In the genomic region with DNA sequence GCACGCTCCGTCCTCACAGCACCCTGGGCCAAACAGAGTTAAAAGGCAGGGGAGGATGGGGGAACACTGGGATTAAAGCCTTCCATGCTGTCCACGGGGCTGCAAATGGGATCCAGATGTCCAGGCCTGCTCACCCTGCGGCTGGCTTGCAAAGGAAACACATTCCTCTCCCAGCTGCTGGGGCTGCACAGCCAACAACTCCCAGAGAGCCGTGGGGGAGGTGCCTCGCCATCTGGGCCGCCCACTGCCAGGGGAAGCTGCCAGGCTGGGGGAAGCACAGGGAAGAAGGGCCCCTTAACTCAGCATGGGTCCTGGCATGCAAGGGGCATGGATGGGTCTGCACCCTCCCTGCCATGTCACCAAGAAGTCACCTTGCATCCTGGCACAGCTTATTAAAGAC, we compare ENCODE assay signal across 9 mouse cellular contexts. TPM values are rescaled to one million over a fixed set of nuclear protein-coding genes. Genes with fewer than 3 reads are reported as not detected.
DNase-seq lines count a peak whose midpoint lies in the region; ATAC-seq lines count a peak whose summit lies in the region.
"Had no signal": no experiment of that assay in that cellular context is flagged by ENCODE, and none has a peak within 500 bp of the region (broad histone marks: within the 10 kb centered on the region; RNA-seq: fewer than 3 reads in every experiment).

No protein-coding gene starts in this region.

- H3K27ac ChIP-seq in forebrain, embryonic 16.5 days (ENCODE audit: low read length), result no peak overlapping the region
- peak overlapping the region; percentile 40 for H3K27ac ChIP-seq in lung, embryonic 15.5 days
- H3K27ac ChIP-seq: hindbrain, embryonic 15.5 days had no signal

- no peaks in the 10 kb centered on the region for H3K36me3 ChIP-seq in forebrain, embryonic 16.5 days (ENCODE audit: control insufficient read depth, insufficient read depth)
- H3K36me3 ChIP-seq in lung, embryonic 15.5 days, result no peaks in the 10 kb centered on the region
- H3K36me3 ChIP-seq: hindbrain, embryonic 15.5 days had no signal

- peaks cover 39% of the 10 kb centered on the region for H3K4me1 ChIP-seq in forebrain, embryonic 16.5 days (replicated peaks; ENCODE audit: control insufficient read depth, insufficient read depth, low read length)
- peaks cover 64% of the 10 kb centered on the region for H3K4me1 ChIP-seq in lung, embryonic 15.5 days

- no peaks in the 10 kb centered on the region for H3K9me3 ChIP-seq in forebrain, embryonic 16.5 days (ENCODE audit: control insufficient read depth, low read length)
- H3K9me3 ChIP-seq in lung, embryonic 15.5 days, result no peaks in the 10 kb centered on the region
- H3K9me3 ChIP-seq: hindbrain, embryonic 15.5 days had no signal

- no peaks in the 10 kb centered on the region for H3K27me3 ChIP-seq in forebrain, embryonic 16.5 days (replicated peaks; ENCODE audit: control insufficient read depth, insufficient read depth, low read length)
- H3K27me3 ChIP-seq in lung, embryonic 15.5 days, result no peaks in the 10 kb centered on the region
- H3K27me3 ChIP-seq: hindbrain, embryonic 15.5 days had no signal

- peak; percentile 48 for DNase-seq in retina, postnatal 1 day
- DNase-seq in retina, embryonic 14.5 days (ENCODE audit: low spot score), result no peak
- DNase-seq in heart, postnatal 10 days, result peak; percentile 86 to 90
- peak; percentile 67 to 69 for DNase-seq in kidney, postnatal 36 days
- peak; percentile 75 for DNase-seq in skeletal muscle tissue, adult 2 months (ENCODE audit: low read depth, low spot score)
- DNase-seq in thymus, adult 18-20 months, result no peak

- 0 out of 2 replicates have a peak, but pooled peaks have one; percentile 7 for ATAC-seq in forebrain, embryonic 16.5 days
- peak; percentile 82 for ATAC-seq in lung, embryonic 15.5 days (ENCODE audit: borderline replicate concordance, extremely low read depth, low FRiP score, low TSS enrichment)

- H3K4me3 ChIP-seq in forebrain, embryonic 16.5 days (replicated peaks; ENCODE audit: low read length), result no peak overlapping the region
- H3K4me3 ChIP-seq in lung, embryonic 15.5 days, result no peak overlapping the region
- H3K4me3 ChIP-seq: hindbrain, embryonic 15.5 days had no signal

- H3K4me2 ChIP-seq in forebrain, embryonic 16.5 days (ENCODE audit: low read length), result no peak overlapping the region
- no peak overlapping the region; the same call in 1 of the 2 replicates for H3K4me2 ChIP-seq in lung, embryonic 15.5 days
- H3K4me2 ChIP-seq: hindbrain, embryonic 15.5 days had no signal

- 30% methylated on average over 7 of the region's 7 CpGs for WGBS in forebrain, embryonic 16.5 days
- 22% methylated on average over 7 of the region's 7 CpGs for WGBS in lung, embryonic 15.5 days

- intact Hi-C loops in heart, postnatal 10 days (cut with DNase I), result no loop called here

- no peak overlapping the region for H3K9ac ChIP-seq in forebrain, embryonic 16.5 days (replicated peaks; ENCODE audit: low read depth, low read length)
- H3K9ac ChIP-seq in lung, embryonic 15.5 days, result no peak overlapping the region
- H3K9ac ChIP-seq: hindbrain, embryonic 15.5 days had no signal

RNA-seq across cellular contexts. Expression of a gene that starts 37.8 kb away (rescaled TPM):
- polyA plus RNA-seq in forebrain, embryonic 16.5 days (2015; fragmentation: Nextera tagmentation; extraction: Ambion mirVana), result 11.6 and 13.8 TPM in 2 replicates
- 10 to 100 TPM; 22.2 to 24.5 TPM for total RNA-seq in heart, postnatal 10 days (2021)
- polyA plus RNA-seq in lung, embryonic 15.5 days (2015; fragmentation: Nextera tagmentation; extraction: Ambion mirVana), result 4.8 and 5.4 TPM in 2 replicates

RNA-seq across cellular contexts. Expression of a gene that starts 38.6 kb away (rescaled TPM):
- not detected in 2 replicates for polyA plus RNA-seq in forebrain, embryonic 16.5 days (2015; fragmentation: Nextera tagmentation; extraction: Ambion mirVana)
- total RNA-seq in heart, postnatal 10 days (2021), result not detected
- polyA plus RNA-seq in lung, embryonic 15.5 days (2015; fragmentation: Nextera tagmentation; extraction: Ambion mirVana), result not detected in 2 replicates
- polyA plus RNA-seq: hindbrain, embryonic 15.5 days had no signal

RNA-seq across cellular contexts. Expression of a gene that starts 49.7 kb away (rescaled TPM):
- polyA plus RNA-seq in forebrain, embryonic 16.5 days (2015; fragmentation: Nextera tagmentation; extraction: Ambion mirVana), result 72.0 and 92.6 TPM in 2 replicates
- total RNA-seq in heart, postnatal 10 days (2021), result 10 to 100 TPM; 54.7 to 57.4 TPM
- 49.5 and 53.0 TPM in 2 replicates for polyA plus RNA-seq in lung, embryonic 15.5 days (2015; fragmentation: Nextera tagmentation; extraction: Ambion mirVana)

RNA-seq across cellular contexts. Expression of a gene that starts 49.9 kb away (rescaled TPM):
- polyA plus RNA-seq in forebrain, embryonic 16.5 days (2015; fragmentation: Nextera tagmentation; extraction: Ambion mirVana), result 3.8 and 4.6 TPM in 2 replicates
- 1 to 10 TPM; 6.6 to 7.1 TPM for total RNA-seq in heart, postnatal 10 days (2021)
- polyA plus RNA-seq in lung, embryonic 15.5 days (2015; fragmentation: Nextera tagmentation; extraction: Ambion mirVana), result 12.5 and 13.5 TPM in 2 replicates

Comparison
In these comparisons a context has a peak if more than half of its experiments do, and no peak if none do; other contexts are left out.
1. DNase-seq: peak in retina, postnatal 1 day (single experiment), heart, postnatal 10 days (2 of 2), kidney, postnatal 36 days (2 of 2) and skeletal muscle tissue, adult 2 months (single experiment); none in retina, embryonic 14.5 days (single experiment) and thymus, adult 18-20 months (0 of 2).